Mouse (Mus musculus) gastrocnemius, adult 18-20 months (tissue): ENCODE results near the gene Olfr1294. TPM values are rescaled to one million over a fixed set of nuclear protein-coding genes. Genes with fewer than 3 reads are reported as not detected.

Experiments
- DNase-seq: peaks from one replicate; pipeline ENCODE4 v3.0.0; 2021; ENCODE audit warnings: low spot score
- long read RNA-seq, 2 experiments: library from polyadenylated mRNA; stranded (forward); transcript quantifications; one replicate each; pipeline ENCODE4 v2.0.0; 2021
- total RNA-seq, 2 experiments: library from RNA; stranded (reverse); gene quantifications; 2 replicates each; pipeline ENCODE4 v1.2.3; 2021

Olfr1294 gene
- total RNA-seq = not detected
- long read RNA-seq, experiment 1 = 0 reads
- long read RNA-seq, experiment 2 = 0 reads

- DNase-seq = no peak
Measured at GRCm38 (mm10) chr2:111540191-111540590, at the start of gene Olfr1294. TSS of gene Olfr1294 (minus strand) at chr2:111540291.

GRCm38 (mm10) chr2:111569581-111569980 lies 29.5 kb upstream of the Olfr1294 start, which contains the start of gene Olfr1295:
TSS of gene Olfr1295 (minus strand) at chr2:111569681.
- no peak for DNase-seq

- DNase-seq = no peak
Measured at GRCm38 (mm10) chr2:111524903-111525302, 15.2 kb downstream of the Olfr1294 start, which contains the start of gene Olfr1293-ps. TSS of gene Olfr1293-ps (plus strand) at chr2:111525203.

GRCm38 (mm10) chr2:111517451-111517850 lies 22.6 kb downstream of the Olfr1294 start:
- no peak for DNase-seq

GRCm38 (mm10) chr2:111496880-111497279 lies 43.2 kb downstream of the Olfr1294 start, which contains the start of gene Olfr1291-ps1:
TSS of gene Olfr1291-ps1 (plus strand) at chr2:111497180.
- no peak for DNase-seq

GRCm38 (mm10) chr2:111493729-111494128 lies 46.4 kb downstream of the Olfr1294 start, which contains the start of gene Olfr1290:
TSS of gene Olfr1290 (minus strand) at chr2:111493829.
- no peak for DNase-seq

Other genes starting within 250 kb of the Olfr1294 start
- gene Olfr1279, start 239.7 kb downstream of the Olfr1294 start, total RNA-seq = not detected
- gene Olfr1280, start 226.3 kb downstream of the Olfr1294 start, total RNA-seq = not detected
- gene Olfr1281, start 213.8 kb downstream of the Olfr1294 start, total RNA-seq = not detected
- gene Olfr1282, start 204.2 kb downstream of the Olfr1294 start, total RNA-seq = not detected
- gene Olfr1283, start 173.5 kb downstream of the Olfr1294 start, total RNA-seq = not detected
- not detected for gene Olfr1284, start 164.8 kb downstream of the Olfr1294 start, total RNA-seq
- not detected for gene Olfr1286, start 117.2 kb downstream of the Olfr1294 start, total RNA-seq
- gene Olfr1287, start 91.1 kb downstream of the Olfr1294 start, total RNA-seq = not detected
- not detected for gene Olfr1288, start 66.2 kb downstream of the Olfr1294 start, total RNA-seq
- gene Olfr1289, start 59.5 kb downstream of the Olfr1294 start, total RNA-seq = not detected
- gene Olfr1290, start 46.5 kb downstream of the Olfr1294 start, total RNA-seq = not detected
- gene Olfr1291-ps1, start 43.1 kb downstream of the Olfr1294 start, total RNA-seq = not detected
- gene Olfr1293-ps, start 15.1 kb downstream of the Olfr1294 start, total RNA-seq = not detected
- not detected for gene Olfr1295, start 29.4 kb upstream of the Olfr1294 start, total RNA-seq
- not detected for gene Olfr1297, start 86.2 kb upstream of the Olfr1294 start, total RNA-seq
- gene Olfr1298, start 108.9 kb upstream of the Olfr1294 start, total RNA-seq = not detected
- gene Olfr1299, start 121.1 kb upstream of the Olfr1294 start, total RNA-seq = not detected
- gene Olfr1301, start 210.7 kb upstream of the Olfr1294 start, total RNA-seq = not detected
- gene Olfr1302, start 237.1 kb upstream of the Olfr1294 start, total RNA-seq = not detected